Mouse (Mus musculus) heart, adult 8-10 months (tissue): ENCODE data around the gene Mark1. TPM values are rescaled to one million over a fixed set of nuclear protein-coding genes. Genes with fewer than 3 reads are reported as not detected.

ENCODE experiments used
- DNase-seq: peaks from one replicate; pipeline ENCODE4 v3.0.0; 2022; ENCODE audit warnings: low spot score
- total RNA-seq, 4 experiments: library from RNA; stranded (reverse); gene quantifications; 2 replicates each; pipeline ENCODE4 v1.2.4; 2022

Mark1 gene
- total RNA-seq, 4 experiments from 2014 or later = 8.0 to 9.2 (median 8.6) TPM

- no peak for DNase-seq
Measured at GRCm38 (mm10) chr1:184963121-184963693, 36.2 kb downstream of the Mark1 start.

- no peak for DNase-seq
Measured at GRCm38 (mm10) chr1:184961853-184962252, 37.5 kb downstream of the Mark1 start.

GRCm38 (mm10) chr1:184958818-184959217, 40.6 kb downstream of the Mark1 start:
- DNase-seq = no peak

- DNase-seq = no peak
Measured at GRCm38 (mm10) chr1:184958388-184958787, 41.0 kb downstream of the Mark1 start.

GRCm38 (mm10) chr1:184951758-184952157, 47.6 kb downstream of the Mark1 start:
- no peak for DNase-seq

- no peak for DNase-seq
Measured at GRCm38 (mm10) chr1:184951057-184951456, 48.3 kb downstream of the Mark1 start.

- DNase-seq = no peak
Measured at GRCm38 (mm10) chr1:184938106-184938505, 61.3 kb downstream of the Mark1 start.

- DNase-seq = no peak
Measured at GRCm38 (mm10) chr1:184935980-184936379, 63.4 kb downstream of the Mark1 start.

- DNase-seq = no peak
Measured at GRCm38 (mm10) chr1:184935490-184935889, 63.9 kb downstream of the Mark1 start.

GRCm38 (mm10) chr1:184931097-184931496, 68.3 kb downstream of the Mark1 start:
- DNase-seq = no peak

GRCm38 (mm10) chr1:184928382-184928781, 71.0 kb downstream of the Mark1 start:
- DNase-seq = no peak

- no peak for DNase-seq
Measured at GRCm38 (mm10) chr1:184927911-184928310, 71.5 kb downstream of the Mark1 start.

- DNase-seq = no peak
Measured at GRCm38 (mm10) chr1:184922824-184923223, 76.5 kb downstream of the Mark1 start.

- no peak for DNase-seq
Measured at GRCm38 (mm10) chr1:184920057-184920456, 79.3 kb downstream of the Mark1 start.

GRCm38 (mm10) chr1:184918227-184918888, 81.0 kb downstream of the Mark1 start:
- DNase-seq = no peak

GRCm38 (mm10) chr1:184912336-184912735, 87.0 kb downstream of the Mark1 start:
- no peak for DNase-seq

GRCm38 (mm10) chr1:184911861-184912260, 87.5 kb downstream of the Mark1 start:
- DNase-seq = no peak

GRCm38 (mm10) chr1:184908558-184908957, 90.8 kb downstream of the Mark1 start:
- peak; percentile 49 for DNase-seq

- DNase-seq = no peak
Measured at GRCm38 (mm10) chr1:184905904-184906745, 93.2 kb downstream of the Mark1 start.

GRCm38 (mm10) chr1:184905371-184905770, 94.0 kb downstream of the Mark1 start:
- DNase-seq = no peak

GRCm38 (mm10) chr1:184903697-184904096, 95.7 kb downstream of the Mark1 start:
- DNase-seq = no peak

GRCm38 (mm10) chr1:184902886-184903285, 96.5 kb downstream of the Mark1 start:
- DNase-seq = no peak

GRCm38 (mm10) chr1:184897350-184897749, 102.0 kb downstream of the Mark1 start:
- DNase-seq = no peak
